Mouse (Mus musculus) ovary, postnatal 36 days (tissue): Measurements from ENCODE around the gene Hoga1.
A peak's percentile ranks its signal among the peaks of the same experiment; 100 is the strongest.
"Not testable (repeated sequence)": the region's sequence is repeated elsewhere in the genome, so short reads cannot be mapped to it uniquely, and the experiment has no call there.

Experiments
- DNase-seq: peaks from one replicate; pipeline ENCODE4 v3.0.0; 2022; ENCODE audit warnings: low spot score, mixed read lengths

Hoga1 gene

DNA sequence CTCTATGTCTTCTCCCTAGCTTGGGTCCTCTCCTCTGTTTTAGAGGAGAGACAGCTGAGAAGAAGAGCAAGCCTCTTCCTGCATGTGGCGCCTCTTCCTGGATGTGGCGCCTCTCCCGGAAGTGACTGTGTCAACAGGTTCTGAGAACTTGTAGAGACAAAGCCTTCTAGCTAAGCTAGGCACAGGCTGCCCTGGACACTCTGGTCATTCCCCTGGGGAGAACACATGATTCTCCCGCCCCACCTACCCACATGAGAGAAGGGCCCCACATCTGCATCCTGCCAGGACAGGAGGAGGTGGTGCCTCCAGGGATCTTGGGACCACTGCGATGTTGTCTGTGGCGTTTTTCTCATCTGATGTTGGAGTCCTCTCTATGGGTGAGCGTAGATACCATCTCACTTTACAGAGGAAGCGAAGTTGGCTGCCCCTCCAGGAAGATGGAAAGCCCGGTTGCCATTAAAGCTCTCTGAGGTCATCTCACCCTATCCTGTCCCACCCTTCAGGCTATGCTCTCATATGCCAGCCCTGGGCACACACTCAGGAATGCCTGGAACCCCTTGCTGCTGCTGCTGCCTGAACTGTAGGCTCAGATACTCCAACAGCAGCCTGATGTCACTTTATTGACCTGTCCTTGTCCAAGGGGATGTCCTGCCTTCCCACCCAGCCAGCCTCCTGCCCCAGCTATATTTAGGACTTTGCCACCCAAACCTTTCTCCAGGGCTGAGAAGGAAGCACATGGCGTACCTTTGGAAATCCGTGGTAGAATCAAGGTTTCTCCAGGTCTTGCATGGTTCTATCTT is 23.2 kb downstream of the Hoga1 start:
- no peak for DNase-seq

DNA sequence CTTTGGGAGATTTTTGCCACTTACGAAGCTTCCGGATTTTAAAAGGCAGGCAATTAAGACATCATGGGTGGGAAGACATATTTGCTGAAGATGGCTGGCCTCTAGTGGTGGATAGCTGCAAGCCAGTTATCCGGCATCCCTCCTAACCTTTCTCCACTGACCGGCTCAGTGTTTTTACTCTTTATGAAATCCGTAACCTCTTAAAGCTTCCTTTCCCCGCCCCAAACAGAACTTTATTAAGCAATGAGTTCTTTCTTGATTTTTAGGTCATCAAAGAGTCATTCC is 23.8 kb downstream of the Hoga1 start:
- peak; percentile 19 for DNase-seq

DNA sequence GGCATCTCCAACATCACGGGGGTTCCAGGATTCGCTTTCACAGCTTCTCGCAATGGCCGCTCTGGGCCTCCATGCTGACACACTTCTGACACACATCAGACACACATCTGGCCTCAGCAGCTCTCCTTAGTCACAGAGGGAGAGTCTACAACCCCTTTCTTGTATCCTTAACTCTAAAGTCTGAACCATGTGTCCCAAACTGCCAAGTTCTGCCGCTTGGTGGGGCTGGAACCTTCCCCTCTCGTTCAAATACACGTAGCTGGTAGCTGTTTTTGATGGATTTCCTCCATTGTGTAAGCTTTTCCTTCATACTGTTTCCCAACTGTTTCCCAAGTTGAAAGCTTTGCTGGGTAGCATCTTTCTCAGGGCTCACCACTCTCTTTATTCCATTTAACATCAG is 25.8 kb downstream of the Hoga1 start:
- no peak for DNase-seq

DNA sequence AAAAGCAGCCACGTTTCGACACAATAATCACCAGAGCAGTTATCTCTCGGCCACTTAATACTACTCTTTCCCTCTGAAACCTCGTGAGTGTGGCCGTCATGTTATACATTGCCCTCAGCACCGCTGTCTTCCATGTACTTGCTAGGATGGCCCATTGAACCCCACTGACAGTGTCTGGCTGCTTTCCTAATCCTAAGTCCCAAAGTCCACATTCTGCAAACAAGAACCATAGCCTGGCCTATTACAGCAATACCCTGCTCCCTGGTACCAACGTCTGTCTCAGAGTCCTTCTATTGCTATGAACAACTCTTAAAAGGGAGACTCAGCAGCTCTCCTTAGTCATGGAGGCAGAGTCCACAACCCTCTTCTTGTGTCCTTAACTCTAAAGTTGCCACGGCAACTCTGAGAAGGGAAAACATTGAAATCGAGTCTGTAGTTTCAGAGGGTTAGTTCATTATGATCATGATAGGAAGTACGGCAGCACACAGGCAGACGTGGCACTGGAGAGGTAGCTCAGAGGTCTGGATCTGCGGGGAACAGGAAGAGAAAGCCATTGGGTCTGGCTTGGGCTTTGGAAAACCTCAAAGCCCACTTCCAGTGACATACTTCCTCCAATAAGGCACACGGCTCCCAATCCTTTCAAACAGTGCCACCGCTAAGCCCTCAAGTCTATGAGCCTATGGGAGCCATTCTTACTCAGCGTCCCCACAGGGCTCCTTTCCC is 26.6 kb downstream of the Hoga1 start:
- DNase-seq = no peak

DNA sequence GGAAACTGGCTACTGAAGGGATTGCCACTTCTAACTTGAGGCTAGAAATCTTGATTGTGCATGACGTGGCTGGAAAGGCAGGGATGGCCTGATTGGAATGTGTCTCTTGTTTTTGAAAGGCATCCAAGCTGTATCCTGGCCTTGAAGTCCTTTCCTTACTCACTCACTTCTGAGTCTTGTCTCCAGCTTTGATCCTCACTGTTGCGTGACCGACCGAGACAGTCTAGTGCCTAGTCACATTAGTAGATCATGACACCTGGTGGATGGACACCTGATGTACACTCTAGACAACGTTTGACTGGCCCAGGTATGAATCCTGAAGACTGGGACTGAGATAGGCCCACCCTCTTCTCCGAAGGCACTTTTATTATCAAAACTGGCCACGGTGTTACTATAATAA is 27.4 kb downstream of the Hoga1 start:
- DNase-seq = no peak

DNA sequence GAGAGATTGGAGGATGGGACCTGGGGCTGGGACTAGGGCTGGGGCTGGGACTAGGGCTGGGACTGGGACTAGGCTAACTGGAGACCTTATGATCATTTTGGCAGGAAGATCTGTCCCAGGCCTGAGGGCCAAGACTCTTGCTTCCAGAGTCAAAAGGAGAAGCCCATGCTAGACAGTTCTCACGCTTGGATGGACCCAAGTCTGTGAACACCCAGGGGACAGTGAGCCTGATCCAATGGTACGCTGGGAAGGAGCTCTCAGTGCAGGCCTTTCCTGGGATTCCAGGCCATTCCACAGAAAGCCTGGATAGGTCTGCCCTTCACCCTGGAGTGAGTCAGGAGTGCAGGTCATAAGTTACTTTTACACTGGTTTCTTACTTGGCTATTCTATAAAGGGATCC is 29.6 kb downstream of the Hoga1 start:
- no peak for DNase-seq

DNA sequence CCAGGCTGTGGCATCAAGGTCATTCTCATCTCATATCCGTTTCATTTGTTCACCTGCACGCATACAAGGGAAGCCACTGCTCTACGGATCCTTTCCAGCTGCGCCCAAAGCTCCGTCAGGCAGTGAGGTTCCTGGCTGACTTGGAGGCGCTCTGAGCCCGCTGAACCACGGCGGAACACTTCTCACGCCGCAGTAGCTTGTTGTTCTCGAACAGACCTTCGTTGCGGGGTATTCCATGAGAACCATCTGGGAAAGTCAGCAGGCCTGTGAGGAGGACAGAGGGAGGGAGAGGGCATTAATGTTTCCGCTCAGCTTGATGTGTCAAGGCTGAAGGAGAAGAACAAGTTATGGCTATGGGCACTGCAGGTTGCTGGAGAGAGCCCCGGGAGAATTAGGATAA is 30.6 kb downstream of the Hoga1 start:
- no peak for DNase-seq

DNA sequence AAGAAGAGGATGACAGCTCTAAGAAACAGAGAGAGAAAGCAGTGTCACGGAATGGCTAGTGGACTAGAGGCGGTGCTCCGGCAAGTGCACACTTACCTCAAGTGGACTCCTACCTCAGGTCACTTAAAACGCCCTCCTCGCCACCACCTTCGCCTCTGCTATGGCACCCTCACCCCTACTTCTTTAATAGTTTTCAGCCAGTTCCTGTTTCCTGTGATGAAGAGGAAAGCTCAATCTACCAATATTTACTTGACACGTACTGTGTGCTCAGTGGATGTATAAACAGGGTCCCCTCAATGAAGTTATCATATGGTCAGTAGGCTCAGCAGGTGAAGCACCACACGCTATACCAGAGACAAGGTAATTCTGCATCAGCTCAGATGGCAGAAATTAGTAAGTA is 33.2 kb downstream of the Hoga1 start:
- DNase-seq = no peak

DNA sequence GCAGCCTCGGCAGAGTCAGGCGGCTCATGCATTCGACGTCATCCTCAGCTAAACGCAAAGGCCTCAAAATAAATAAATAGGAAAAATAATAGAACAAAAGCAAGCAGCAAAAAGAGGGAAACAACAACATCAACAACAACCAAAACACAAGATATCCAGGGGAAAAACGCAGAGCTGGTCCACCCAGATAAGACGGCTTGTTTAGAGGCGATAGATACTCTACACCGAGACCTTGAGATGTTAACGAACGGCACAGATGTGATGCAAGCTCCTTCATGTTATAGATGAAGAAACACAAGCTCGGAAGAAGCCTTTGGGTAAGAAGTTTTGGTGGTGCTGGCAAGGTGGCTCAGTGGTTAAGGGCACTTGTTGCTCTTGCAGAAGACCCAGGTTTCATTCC is 33.6 kb downstream of the Hoga1 start:
- DNase-seq = no peak

DNA sequence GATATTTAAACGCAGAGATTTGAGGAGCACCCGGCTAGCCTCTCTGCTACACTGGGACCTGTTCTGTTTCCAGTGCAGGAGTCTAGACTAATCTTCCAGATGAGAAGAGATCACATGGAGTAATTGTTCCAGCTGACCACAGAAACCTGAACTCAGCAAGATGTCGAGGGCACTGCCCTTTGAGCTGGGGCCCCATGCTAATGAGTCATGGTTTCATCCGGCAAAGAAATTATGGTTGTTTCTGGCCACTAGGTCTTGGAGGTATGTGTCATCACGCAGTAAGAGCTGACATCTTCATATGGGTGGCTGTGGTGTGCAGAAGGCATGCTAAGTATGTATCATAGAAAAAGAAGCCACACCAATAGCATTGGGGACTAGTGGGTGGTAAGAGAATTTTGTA is 34.5 kb downstream of the Hoga1 start:
- DNase-seq = no peak

DNA sequence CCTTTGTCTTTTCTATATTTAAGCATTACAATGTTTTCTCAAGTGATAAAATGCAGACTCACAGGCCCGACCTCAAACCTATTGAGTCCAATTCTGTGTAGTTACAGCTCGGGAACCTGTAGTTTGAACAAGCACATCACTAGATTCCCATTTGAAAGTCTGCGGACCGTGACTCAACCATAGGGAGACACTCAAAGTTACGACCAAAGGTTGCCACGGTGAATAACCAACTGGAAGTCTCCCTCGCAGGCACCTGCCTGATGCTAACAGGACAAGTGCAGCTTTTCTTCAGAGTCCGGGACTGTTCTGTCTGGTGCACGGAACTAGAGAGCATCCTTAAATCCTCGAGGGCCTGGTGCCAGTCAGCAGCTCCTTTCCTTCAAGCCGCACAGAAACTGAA is 35.1 kb downstream of the Hoga1 start:
- no peak for DNase-seq

DNA sequence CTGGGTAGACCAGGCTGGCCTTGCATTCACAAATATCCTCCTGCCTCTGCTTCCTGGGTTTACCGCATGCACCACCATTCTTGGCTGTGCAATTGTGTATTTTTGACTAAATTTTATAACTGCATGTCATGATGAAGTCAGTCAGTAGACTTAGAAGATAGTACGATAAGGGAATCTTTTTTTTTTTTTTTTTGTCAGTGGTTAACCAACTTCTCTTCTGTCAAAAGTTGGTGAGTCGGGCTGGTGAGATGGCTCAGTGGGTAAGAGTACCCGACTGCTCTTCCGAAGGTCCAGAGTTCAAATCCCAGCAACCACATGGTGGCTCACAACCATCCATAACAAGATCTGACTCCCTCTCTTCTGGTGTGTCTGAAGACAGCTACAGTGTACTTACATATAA is 36.2 kb downstream of the Hoga1 start:
- DNase-seq = not testable (repeated sequence)

DNA sequence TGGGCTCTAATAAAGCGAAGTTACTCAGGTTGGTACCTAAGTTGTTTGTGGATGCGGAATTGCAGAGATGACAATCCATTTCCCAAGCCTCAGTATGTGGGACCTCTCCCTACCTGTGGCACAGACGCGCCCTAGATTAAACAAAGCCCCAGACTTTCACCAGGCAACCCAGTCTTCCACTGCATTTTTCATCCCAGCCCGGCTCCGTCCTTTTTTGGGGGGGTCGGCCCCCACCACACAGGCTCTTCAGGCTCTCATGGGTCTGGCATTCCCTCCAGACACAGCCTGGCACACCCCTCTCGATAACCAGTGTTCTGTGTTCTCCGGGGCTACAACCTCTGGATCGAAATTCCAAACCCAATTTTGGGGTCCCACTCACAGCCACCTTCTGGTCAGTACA is 40.3 kb downstream of the Hoga1 start:
- DNase-seq = no peak

DNA sequence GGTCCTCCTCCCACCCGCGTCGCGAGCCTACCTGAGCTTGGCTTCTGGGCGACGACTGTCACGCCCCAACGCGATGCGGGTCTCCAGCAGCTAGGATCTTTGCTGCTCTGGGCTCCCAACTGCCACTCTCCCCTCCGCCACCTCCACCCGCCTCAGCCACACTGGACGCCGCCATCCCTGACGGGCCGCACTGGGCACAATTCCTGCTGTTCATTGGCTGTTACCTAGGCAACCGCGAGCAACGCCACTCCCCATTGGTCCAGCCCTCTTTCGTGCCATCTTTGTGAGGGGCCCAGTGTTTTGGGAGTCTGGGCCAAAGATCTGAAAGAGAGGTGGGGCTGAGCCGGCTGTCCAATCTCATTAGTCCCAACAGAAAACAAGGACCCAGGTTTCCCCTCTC is 40.8 kb downstream of the Hoga1 start, which contains the start of gene Morn4:
Gene Morn4 (minus strand): TSS at position 192 of the 400 bp plus-strand sequence.
- DNase-seq = peak; percentile 86

DNA sequence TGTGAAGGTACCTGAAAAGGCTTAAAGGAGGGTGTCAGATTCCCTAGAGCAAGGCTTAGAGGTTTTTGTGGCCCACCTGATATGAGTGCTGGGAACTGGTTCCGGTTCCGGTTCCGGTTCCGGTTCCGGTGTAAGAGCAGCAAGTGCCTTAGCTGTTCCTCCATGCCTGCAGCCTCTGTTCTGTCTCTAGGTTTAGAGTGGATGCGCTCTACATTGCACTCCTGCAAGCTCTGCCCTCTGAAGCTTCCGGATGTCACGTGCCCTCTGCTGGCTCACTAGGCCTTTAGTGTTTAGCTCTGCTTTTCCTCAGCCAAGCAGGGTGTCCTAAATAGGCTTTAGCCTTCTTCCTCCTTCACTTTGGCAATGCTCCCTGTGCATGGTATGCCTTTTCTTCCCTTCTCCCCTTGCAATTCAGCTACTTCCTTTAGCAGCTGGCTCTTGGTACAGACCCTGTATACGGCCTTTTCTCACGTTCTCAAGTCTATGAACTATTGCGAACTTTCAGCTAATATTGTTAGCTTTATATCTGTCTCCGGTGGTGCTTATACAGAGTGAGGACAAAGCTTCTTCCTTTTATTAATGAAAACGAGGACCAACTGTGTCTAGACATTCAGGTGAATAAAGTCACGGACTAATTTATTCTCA is 43.8 kb downstream of the Hoga1 start:
- DNase-seq = peak; percentile 50

DNA sequence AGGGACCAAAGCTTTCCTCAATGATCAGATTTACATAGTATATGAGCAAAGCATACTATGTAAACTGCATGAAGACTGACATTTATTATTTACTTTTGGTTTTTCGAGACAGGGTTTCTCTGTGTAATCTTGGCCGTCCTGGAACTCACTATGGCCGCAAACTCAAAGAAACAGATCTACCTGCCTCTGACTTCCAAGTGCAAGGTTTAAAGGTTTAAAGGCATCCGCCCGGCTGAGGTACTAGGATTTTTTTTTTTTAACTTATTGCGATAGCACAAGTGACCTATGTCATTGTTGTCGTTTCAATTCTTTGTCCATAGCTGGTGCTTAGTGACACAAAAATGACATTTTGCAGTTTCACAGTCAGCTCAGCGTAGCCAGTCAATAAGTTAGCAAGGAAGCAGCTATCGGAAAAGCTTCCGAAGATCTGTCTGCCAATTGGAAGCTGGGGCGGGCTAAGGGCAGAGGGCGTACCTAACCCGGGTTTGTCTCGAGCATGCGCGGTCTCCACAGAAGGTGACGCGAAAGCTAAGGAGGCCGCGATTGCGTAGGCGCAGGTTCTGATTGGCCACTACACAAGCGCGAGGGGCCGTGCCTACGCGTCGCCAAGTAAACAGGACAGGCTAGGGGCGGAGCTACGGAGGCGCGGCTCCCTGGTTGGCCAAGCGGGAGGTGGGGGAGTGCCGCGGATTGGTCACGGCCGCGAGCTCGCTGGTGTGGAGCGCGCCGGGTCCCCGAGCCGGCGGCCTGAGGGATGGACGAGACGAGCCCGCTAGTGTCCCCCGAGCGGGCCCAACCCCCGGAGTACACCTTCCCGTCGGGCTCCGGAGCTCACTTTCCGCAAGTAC is 44.6 kb downstream of the Hoga1 start, which contains the start of gene Pi4k2a:
Gene Pi4k2a (plus strand): TSS at position 723 of the 848 bp plus-strand sequence.
- DNase-seq = peak; percentile 98

DNA sequence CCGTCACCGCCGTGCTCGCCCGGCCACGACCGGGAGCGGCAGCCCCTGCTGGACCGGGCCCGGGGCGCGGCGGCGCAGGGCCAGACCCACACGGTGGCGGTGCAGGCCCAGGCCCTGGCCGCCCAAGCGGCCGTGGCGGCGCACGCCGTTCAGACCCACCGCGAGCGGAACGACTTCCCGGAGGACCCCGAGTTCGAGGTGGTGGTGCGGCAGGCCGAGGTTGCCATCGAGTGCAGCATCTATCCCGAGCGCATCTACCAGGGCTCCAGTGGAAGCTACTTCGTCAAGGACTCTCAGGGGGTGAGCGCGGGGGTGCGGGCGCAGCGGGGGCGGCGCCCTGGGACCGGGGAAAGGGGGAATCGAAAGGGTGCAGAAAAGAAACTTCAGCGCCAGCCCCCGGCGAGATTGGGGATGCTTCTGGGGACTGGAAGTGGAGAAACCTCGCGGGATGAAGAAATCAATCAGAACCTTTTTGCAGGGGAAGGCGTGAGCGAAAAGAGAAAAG is 45.3 kb downstream of the Hoga1 start:
- DNase-seq = no peak

DNA sequence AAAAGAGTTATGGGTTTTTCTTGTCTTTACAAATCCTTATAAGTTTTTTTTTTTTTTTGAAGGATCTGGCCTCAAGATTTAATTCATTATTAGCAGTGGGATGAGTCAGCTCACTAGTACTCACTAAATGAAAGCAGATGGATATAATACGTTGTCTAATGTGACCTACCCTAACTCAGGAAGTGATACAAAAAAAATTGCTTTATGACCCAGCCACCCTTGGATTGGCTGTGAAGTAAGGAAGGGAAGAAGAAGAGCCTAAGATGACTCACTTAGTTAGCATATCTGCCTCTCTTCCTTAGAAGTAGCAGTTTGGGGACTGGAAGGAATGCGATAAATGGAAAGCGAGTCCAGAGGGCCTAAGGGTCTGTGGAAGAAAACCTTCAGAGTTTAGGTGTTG is 54.0 kb downstream of the Hoga1 start:
- DNase-seq = no peak

DNA sequence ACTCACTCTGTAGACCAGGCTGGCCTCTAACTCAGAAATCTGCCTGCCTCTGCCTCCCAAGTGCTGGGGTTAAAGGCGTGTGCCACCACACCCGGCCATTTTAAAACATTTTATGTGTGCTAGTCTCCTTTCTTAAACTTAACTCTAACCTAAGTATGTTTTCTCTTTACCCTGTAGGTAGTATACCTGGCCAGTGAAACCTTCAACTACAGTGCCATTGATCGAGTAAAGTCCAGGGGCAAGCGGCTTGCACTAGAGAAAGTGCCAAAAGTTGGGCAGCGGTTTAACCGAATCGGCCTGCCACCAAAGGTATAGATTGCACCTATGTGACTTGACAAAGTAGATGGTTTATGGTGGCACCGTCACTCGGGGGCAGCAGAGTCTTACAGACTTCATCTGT is 59.3 kb downstream of the Hoga1 start:
- no peak for DNase-seq

DNA sequence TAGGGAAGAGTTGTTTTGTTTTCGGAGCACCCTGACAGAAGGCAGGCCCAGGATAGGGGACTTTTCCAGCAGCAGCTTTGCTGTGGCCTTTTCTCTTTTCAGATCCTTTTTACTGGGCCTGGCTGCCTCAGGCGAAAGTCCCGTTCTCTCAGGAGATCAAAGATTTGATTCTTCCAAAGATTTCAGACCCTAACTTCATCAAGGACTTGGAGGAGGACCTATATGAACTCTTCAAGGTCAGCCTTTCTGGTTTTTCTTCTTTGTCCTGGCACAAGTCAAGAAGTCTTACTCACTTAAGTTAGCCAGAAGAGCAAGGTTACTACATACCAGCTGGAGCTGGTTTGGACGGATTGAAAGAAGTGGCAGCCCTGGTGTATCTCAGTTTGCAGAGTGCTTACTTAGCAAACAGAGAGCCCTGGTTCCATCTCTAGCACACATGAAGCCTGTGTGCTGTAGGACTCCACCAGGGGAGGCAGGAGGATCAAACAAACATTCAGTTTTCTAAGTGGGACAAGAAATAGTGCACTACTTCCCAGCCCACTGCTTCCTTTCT is 70.4 kb downstream of the Hoga1 start:
- DNase-seq = no peak

DNA sequence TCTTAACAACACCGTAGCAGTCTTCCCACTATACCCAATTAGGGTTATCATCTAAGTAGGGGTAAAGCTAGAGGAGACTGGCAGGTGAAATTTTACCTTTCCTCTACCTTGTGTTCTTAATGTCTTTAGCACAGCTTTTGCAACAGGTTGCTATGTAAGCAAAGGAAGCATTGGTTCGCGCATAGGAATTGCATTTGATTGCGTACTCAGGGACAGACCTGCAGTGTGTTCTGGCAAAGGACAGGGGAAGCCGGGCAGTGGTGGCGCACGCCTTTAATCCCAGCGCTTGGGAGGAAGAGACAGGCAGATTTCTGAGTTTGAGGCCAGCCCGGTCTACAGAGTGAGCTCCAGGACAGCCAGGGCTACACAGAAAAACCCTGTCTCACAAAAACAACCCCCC is 72.7 kb downstream of the Hoga1 start:
- DNase-seq = no peak

DNA sequence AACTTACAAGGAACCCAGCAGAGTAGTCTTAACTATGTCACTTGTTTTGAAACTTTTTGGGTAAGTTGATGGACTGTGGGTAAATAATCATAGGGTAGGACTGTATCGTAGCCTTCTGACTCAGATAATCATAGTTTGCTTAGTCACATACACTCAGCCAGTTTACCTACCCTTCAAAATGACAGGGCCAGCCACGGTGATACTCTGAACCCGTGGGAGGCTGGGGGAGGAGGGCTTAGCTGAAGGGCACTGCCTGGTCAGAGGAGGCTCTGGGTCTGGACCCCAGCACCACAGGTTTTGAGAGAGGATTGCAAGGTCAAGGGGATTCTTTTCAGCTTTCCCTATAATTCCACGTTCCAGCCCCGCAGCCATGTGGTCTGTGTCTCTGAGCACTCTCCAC is 73.2 kb downstream of the Hoga1 start:
- no peak for DNase-seq
